Mouse (Mus musculus): ENCODE measurements around the gene Oaz1.

The Oaz1 gene

GRCm38 (mm10) chr10:80826151-80827062 is at the start of gene Oaz1:
Gene Oaz1 (plus strand): TSS chr10:80826656.
- peak; percentile 98 for DNase-seq (ENCODE audit: low spot score)

DNA sequence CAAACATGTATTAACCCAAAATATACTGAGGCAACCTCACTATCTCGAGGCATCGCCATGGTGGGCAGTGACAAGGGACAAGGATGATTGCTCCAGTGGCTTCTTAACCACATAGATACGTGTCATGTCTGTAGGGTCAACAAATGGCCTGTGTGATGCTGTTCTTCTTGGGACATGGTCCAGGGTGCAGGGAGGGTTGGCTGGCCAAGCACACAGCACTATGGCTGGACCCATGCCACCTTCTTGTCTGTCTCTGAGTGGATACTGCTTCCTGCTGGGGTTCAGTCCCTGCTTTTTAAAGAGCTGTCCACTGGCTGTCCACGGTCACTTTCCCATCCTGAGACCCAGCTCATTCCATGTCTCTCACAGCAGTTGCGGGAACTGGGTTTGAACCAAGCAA is 49.3 kb upstream of the Oaz1 start:
- no peak for DNase-seq (ENCODE audit: low spot score)

DNA sequence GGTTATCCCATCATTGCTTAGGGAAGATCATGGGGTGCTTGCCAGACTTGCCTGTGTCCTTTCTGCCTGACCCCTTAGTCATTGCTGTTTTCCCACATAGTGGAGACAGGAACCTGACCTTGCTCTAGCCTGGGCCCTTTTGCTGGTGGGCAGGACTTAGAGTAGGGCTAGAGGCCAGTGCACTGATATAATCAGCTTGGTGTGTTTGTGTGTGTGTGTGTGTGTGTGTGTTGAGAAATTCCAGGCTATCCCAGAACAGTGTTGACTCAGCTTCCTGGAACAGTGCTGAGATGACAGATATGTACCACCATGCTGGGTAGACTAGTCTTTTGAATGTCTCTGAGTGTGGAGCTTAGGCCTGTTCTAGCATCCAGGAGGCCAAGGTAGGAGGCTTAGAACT is 46.9 kb upstream of the Oaz1 start:
- DNase-seq (ENCODE audit: low spot score) = no peak

DNA sequence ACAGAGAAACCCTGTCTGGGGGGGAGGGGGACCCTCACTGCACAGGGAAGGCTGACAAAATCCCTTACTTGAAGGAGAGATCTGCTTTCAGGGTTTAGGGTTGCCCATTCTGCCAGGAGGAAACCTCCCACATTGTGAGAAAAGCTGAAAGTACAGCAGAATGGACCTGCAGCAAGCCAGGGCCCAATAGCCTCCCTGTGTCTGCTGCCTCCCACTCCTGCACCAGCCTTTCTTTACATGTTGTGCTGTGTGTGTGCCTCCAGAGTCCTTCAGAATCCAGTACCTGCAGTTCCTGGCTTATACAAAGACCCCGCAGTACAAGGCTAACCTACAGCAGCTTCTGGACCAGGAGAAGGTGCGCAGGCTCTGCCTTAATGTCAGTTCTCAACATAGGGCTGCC is 42.2 kb upstream of the Oaz1 start:
- no peak for DNase-seq (ENCODE audit: low spot score)

- DNase-seq (ENCODE audit: low spot score) = no peak
Measured at GRCm38 (mm10) chr10:80784871-80785270, 41.6 kb upstream of the Oaz1 start.

DNA sequence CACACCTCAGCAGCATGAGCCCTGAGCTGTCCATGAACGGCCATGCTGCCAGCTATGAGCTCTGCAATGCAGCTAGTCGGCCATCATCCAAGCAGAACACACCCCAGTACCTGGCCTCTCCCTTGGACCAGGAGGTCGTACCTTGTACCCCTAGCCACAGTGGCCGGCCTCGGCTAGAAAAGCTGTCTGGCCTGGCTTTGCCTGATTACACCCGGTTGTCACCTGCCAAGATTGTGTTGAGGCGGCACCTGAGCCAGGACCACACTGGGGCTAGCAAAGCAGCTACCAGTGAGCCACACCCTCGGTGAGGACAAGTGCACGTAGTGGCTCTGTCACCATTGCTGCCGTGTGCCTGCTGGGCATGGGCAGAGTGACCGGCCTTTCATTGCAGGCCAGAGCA is 40.5 kb upstream of the Oaz1 start:
- no peak for DNase-seq (ENCODE audit: low spot score)

GRCm38 (mm10) chr10:80787517-80787916 is 38.9 kb upstream of the Oaz1 start:
- DNase-seq (ENCODE audit: low spot score) = no peak

GRCm38 (mm10) chr10:80790761-80791404 is 35.6 kb upstream of the Oaz1 start:
- no peak for DNase-seq (ENCODE audit: low spot score)

DNA sequence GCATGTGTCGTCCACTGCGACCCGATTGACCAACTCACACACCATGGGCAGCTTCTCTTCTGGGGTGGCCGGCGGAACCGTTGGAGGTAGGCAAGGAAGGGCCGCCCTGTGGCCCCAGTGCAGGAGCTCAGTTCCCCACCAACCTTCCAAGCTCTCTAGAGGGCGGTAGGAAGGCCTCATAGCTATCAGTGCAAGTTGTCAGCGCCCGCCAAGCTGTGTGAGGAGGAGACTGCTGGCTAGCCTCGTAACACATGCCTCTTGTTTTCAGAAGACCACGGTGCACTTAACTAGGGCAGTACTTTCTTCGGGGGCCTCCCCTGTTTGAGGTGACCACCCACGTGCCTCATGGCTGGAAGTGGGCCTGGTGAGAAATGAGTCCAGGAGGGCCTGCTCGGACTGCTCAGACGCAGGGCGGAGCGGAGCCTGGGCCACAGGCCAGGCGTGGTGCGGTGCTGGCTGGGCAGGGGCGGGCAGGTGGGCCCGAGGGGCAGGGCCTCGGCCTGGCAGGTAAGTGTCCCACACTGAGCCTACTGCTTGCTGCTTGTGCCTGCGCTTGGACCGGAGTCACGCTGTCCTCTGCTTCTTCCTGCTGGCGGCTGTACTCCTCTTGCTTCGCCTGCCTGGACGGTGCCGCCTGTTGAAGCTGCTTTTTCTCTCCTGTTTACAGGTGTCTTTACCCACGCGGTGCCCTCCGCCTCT is 34.8 kb upstream of the Oaz1 start:
- DNase-seq (ENCODE audit: low spot score) = no peak

GRCm38 (mm10) chr10:80792175-80793032 is 34.1 kb upstream of the Oaz1 start:
- DNase-seq (ENCODE audit: low spot score) = no peak

GRCm38 (mm10) chr10:80793033-80793784 is 33.2 kb upstream of the Oaz1 start:
- no peak for DNase-seq (ENCODE audit: low spot score)

DNA sequence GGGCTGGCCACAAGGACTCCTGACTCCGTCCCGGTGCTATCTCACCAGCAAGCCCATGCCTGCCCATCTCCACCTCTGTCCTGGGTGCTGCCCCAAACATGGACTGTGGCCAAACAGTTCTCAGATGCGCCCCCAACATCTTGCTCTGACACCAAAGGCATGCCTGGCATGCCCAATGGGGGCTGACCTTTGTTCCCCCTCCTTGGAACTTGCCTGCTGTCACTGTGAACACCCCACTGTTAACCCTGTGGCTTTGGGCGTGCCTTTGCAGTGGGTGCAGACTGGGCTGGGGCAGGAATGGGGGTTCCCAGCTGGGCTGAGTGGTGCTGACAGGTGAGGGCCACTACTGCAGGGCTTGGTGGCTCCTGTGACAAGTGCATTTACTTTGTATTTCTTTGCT is 32.7 kb upstream of the Oaz1 start:
- DNase-seq (ENCODE audit: low spot score) = no peak

- DNase-seq (ENCODE audit: low spot score) = no peak
Measured at GRCm38 (mm10) chr10:80794750-80795149, 31.7 kb upstream of the Oaz1 start.

DNA sequence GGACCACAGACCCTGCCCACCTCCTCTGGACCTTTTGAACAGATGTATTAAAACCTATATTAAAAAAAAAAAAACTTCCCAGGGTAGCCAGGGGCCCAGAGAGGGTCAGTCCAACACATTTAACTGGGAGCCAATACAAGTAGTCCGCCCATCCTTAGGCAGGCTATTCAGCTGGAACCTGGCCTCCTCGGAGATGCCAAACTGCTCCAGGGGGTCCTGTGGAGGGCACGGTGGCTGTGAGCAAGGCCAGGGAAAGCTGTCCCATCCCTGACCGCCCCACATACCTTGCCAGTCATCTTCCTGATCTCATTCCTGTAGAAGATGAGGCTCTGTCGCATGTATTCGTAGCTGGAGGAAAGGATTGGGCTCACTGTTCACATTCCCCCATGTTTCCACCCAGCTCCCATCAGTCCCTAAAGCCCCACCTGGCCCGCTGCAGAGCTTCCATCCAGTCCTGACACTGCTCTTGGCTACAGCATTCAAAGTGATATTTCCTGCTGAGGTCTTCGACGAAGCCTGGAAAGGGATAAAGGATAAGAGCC is 30.1 kb upstream of the Oaz1 start:
- no peak for DNase-seq (ENCODE audit: low spot score)

GRCm38 (mm10) chr10:80797186-80798149 is 29.0 kb upstream of the Oaz1 start:
- no peak for DNase-seq (ENCODE audit: low spot score)

GRCm38 (mm10) chr10:80798150-80799006 is 28.1 kb upstream of the Oaz1 start, which contains the start of the genes Sf3a2 and Plekhj1:
Gene Sf3a2 (plus strand): TSS chr10:80798198.
Gene Plekhj1 (minus strand): TSS chr10:80798626.
- peak; percentile 94 for DNase-seq (ENCODE audit: low spot score)

- DNase-seq (ENCODE audit: low spot score) = no peak
Measured at GRCm38 (mm10) chr10:80799070-80799566, 27.3 kb upstream of the Oaz1 start.

DNA sequence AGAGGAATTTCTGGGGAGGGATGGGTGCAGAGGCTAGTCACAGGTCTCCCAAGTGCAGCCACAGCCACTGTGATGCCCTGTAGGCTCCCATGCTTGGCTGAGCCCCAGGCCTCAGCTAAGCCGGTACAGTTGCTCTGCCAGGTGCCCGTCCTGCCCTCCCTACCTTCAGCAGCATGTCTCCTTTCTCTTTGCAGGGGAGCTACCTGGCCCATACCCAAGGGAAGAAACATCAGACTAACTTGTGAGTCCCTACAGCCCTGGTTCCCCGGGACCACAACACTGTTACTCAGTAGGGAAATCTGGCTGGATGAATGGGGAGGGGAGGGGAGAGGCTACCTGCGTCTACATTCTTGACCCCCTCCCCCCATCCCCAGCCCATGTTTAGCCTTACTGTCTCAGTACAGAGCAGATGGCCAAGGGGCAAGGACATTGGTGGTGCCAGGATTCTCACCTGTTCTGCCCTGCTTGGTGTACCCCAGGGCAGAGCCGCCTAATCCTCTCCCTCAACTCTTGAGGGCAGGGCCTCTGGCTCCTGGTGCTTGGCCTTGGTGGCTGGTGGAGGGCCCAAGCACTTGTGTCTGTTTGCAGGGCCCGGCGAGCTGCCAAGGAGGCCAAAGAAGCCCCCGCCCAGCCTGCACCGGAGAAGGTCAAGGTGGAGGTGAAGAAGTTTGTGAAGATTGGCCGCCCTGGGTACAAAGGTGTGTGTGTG is 24.1 kb upstream of the Oaz1 start:
- DNase-seq (ENCODE audit: low spot score) = no peak
